Mouse (Mus musculus): ENCODE measurements around the gene 5730455P16Rik. TPM values are rescaled to one million over a fixed set of nuclear protein-coding genes. Genes with fewer than 3 reads are reported as not detected.

The 5730455P16Rik gene
- total RNA-seq, 2 experiments from 2014 or later = 22.1 to 22.9 TPM

Other genes with a start within 250 kb of the 5730455P16Rik start
- gene Tefm, start 235.9 kb downstream of the 5730455P16Rik start, total RNA-seq (2021) = 10 to 100 TPM; 25.8 to 29.7 TPM
- 10 to 100 TPM; 10.3 to 15.1 TPM for gene Adap2, start 223.9 kb downstream of the 5730455P16Rik start, total RNA-seq (2021)
- gene Rnf135, start 194.2 kb downstream of the 5730455P16Rik start, total RNA-seq (2021) = 1 to 10 TPM; 5.8 to 6.0 TPM
- 10 to 100 TPM; 62.4 to 68.1 TPM for gene Rhot1, start 169.0 kb downstream of the 5730455P16Rik start, total RNA-seq (2021)
- 1 to 10 TPM; 7.0 to 7.5 TPM for gene Rhbdl3, start 77.1 kb downstream of the 5730455P16Rik start, total RNA-seq (2021)
- 10 to 100 TPM; 68.5 to 79.5 TPM for gene Zfp207, start 5.2 kb upstream of the 5730455P16Rik start, total RNA-seq (2021)
- gene Psmd11, start 50.6 kb upstream of the 5730455P16Rik start, total RNA-seq (2021) = 100 to 1,000 TPM; 104 to 112 TPM
- gene Cdk5r1, start 99.0 kb upstream of the 5730455P16Rik start, total RNA-seq (2021) = 1 to 10 TPM; 1.7 to 2.4 TPM